8 mouse cellular contexts compared by ENCODE assay signal in genomic region chr8:105565401-105565881, GRCm38 (mm10). TPM values are rescaled to one million over a fixed set of nuclear protein-coding genes. Genes with fewer than 3 reads are reported as not detected.
DNase-seq lines count a peak whose midpoint lies in the region; ATAC-seq and TF ChIP-seq lines count a peak whose summit lies in the region.

No protein-coding gene starts in this region.

- no peaks in the 10 kb centered on the region for H3K9me3 ChIP-seq in forebrain, embryonic 16.5 days (ENCODE audit: control insufficient read depth, low read length)
- no peaks in the 10 kb centered on the region for H3K9me3 ChIP-seq in neural tube, embryonic 14.5 days (ENCODE audit: control insufficient read depth, low read length)

- DNase-seq in ovary, adult 18-20 months (ENCODE audit: low spot score): peak; percentile 16
- no peak for DNase-seq in ovary, postnatal 36 days (ENCODE audit: low spot score)
- peak; percentile 42 for DNase-seq in liver
- no peak for DNase-seq in spleen, adult 18-20 months
- no peak for DNase-seq in testis, postnatal 10 days (ENCODE audit: low spot score)

- H3K27ac ChIP-seq in bone marrow, adult 2 months (ENCODE audit: control insufficient read depth, insufficient read depth, low read depth, low read length, poor library complexity): peak overlapping the region; percentile 95
- H3K27ac ChIP-seq in forebrain, embryonic 16.5 days (ENCODE audit: low read length): peak overlapping the region; percentile 79
- H3K27ac ChIP-seq in neural tube, embryonic 14.5 days (ENCODE audit: low read depth, low read length): peak overlapping the region; percentile 92

- H3K36me3 ChIP-seq in forebrain, embryonic 16.5 days (ENCODE audit: control insufficient read depth, insufficient read depth): no peaks in the 10 kb centered on the region
- no peaks in the 10 kb centered on the region for H3K36me3 ChIP-seq in neural tube, embryonic 14.5 days (ENCODE audit: control insufficient read depth, insufficient read depth, low read length)

- no peaks in the 10 kb centered on the region for H3K27me3 ChIP-seq in forebrain, embryonic 16.5 days (replicated peaks; ENCODE audit: control insufficient read depth, insufficient read depth, low read length)
- H3K27me3 ChIP-seq in neural tube, embryonic 14.5 days (ENCODE audit: control insufficient read depth, insufficient read depth, low read length): no peaks in the 10 kb centered on the region

- ATAC-seq in forebrain, embryonic 16.5 days: peak; percentile 73
- ATAC-seq in neural tube, embryonic 14.5 days (ENCODE audit: low read depth): peak; percentile 83

- peaks cover 4% of the 10 kb centered on the region for H3K4me1 ChIP-seq in bone marrow, adult 2 months (ENCODE audit: control insufficient read depth, insufficient read depth, low read length)
- H3K4me1 ChIP-seq in forebrain, embryonic 16.5 days (replicated peaks; ENCODE audit: control insufficient read depth, insufficient read depth, low read length): peaks cover 25% of the 10 kb centered on the region
- H3K4me1 ChIP-seq in neural tube, embryonic 14.5 days (ENCODE audit: control insufficient read depth, insufficient read depth, low read length): peaks cover 24% of the 10 kb centered on the region

- H3K4me3 ChIP-seq in bone marrow, adult 2 months (replicated peaks; ENCODE audit: control insufficient read depth, low read depth, low read length): peak overlapping the region; percentile 85
- H3K4me3 ChIP-seq in forebrain, embryonic 16.5 days (replicated peaks; ENCODE audit: low read length): peak overlapping the region; percentile 71
- H3K4me3 ChIP-seq in neural tube, embryonic 14.5 days (ENCODE audit: low read depth, low read length): peak overlapping the region; percentile 89

- WGBS in bone marrow, adult 2 months: 0% methylated on average over 31 of the region's 31 CpGs
- WGBS in forebrain, embryonic 16.5 days: under 1% methylated on average over 31 of the region's 31 CpGs
- under 1% methylated on average over 31 of the region's 31 CpGs for WGBS in neural tube, embryonic 14.5 days

- peak overlapping the region; percentile 90 for H3K9ac ChIP-seq in forebrain, embryonic 16.5 days (replicated peaks; ENCODE audit: low read depth, low read length)
- H3K9ac ChIP-seq in neural tube, embryonic 14.5 days (replicated peaks; ENCODE audit: low read depth, low read length): peak overlapping the region; percentile 85

- TF ChIP-seq CTCF in bone marrow, adult 2 months (IDR thresholded peaks at IDR 0.05; ENCODE audit: control insufficient read depth, insufficient read depth, low read length): no peak

- TF ChIP-seq POLR2A in bone marrow, adult 2 months (IDR thresholded peaks at IDR 0.05; ENCODE audit: borderline replicate concordance, control insufficient read depth, low read depth, low read length): no peak

- peak overlapping the region; percentile 56 for H3K4me2 ChIP-seq in forebrain, embryonic 16.5 days (ENCODE audit: low read length)
- H3K4me2 ChIP-seq in neural tube, embryonic 14.5 days (ENCODE audit: low read depth, low read length): peak overlapping the region; percentile 89

RNA-seq across cellular contexts. Expression of gene Atp6v0d1, which starts 0.4 kb away (rescaled TPM):
- polyA plus RNA-seq in bone marrow, adult 2 months (2011; ENCODE audit: insufficient read depth, insufficient read length, low replicate concordance, missing spikeins): 37.5 and 58.3 TPM in 2 replicates
- 193 and 203 TPM in 2 replicates for polyA plus RNA-seq in forebrain, embryonic 16.5 days (2015; fragmentation: Nextera tagmentation; extraction: Ambion mirVana)
- polyA plus RNA-seq in neural tube, embryonic 14.5 days (2014; fragmentation: Nextera tagmentation; extraction: Ambion mirVana): 235 and 254 TPM in 2 replicates

RNA-seq across cellular contexts. Expression of gene Ripor1, which starts 39.6 kb away (rescaled TPM):
- 11.9 and 23.1 TPM in 2 replicates for polyA plus RNA-seq in bone marrow, adult 2 months (2011; ENCODE audit: insufficient read depth, insufficient read length, low replicate concordance, missing spikeins)
- polyA plus RNA-seq in forebrain, embryonic 16.5 days (2015; fragmentation: Nextera tagmentation; extraction: Ambion mirVana): 31.6 and 33.4 TPM in 2 replicates
- polyA plus RNA-seq in neural tube, embryonic 14.5 days (2014; fragmentation: Nextera tagmentation; extraction: Ambion mirVana): 25.8 and 29.6 TPM in 2 replicates

RNA-seq across cellular contexts. Expression of gene Hsd11b2, which starts 46.9 kb away (rescaled TPM):
- 0.82 TPM in 1 of 2 replicates, not detected in the other for polyA plus RNA-seq in bone marrow, adult 2 months (2011; ENCODE audit: insufficient read depth, insufficient read length, low replicate concordance, missing spikeins)
- polyA plus RNA-seq in forebrain, embryonic 16.5 days (2015; fragmentation: Nextera tagmentation; extraction: Ambion mirVana): 0.35 and 0.48 TPM in 2 replicates
- polyA plus RNA-seq in neural tube, embryonic 14.5 days (2014; fragmentation: Nextera tagmentation; extraction: Ambion mirVana): 0.94 and 1.2 TPM in 2 replicates

Comparison
In these comparisons a context has a peak if more than half of its experiments do, and no peak if none do; other contexts are left out.
1. DNase-seq: peak in ovary, adult 18-20 months (single experiment) and liver (single experiment); none in ovary, postnatal 36 days (single experiment), spleen, adult 18-20 months (0 of 2) and testis, postnatal 10 days (single experiment).
2. Peak in every context shown above with its lines, with median percentiles within 50 percentile points of each other: H3K27ac ChIP-seq and H3K4me3 ChIP-seq.